Mouse (Mus musculus) liver, embryonic 11.5 days (tissue): ENCODE measurements around the gene Vmn1r222. TPM values are rescaled to one million over a fixed set of nuclear protein-coding genes. Genes with fewer than 3 reads are reported as not detected.
A peak's percentile ranks its signal among the peaks of the same experiment; 100 is the strongest.
"Not testable (repeated sequence)": the region's sequence is repeated elsewhere in the genome, so short reads cannot be mapped to it uniquely, and the experiment has no call there.

Experiments
- ATAC-seq: fragments of 200-750 bp; cut with Nextera tagmentation; replicated peaks from 2 replicates; pipeline ENCODE4 v1.8.0; 2017; ENCODE audit warnings: moderate number of reproducible peaks, mild to moderate bottlenecking, moderate TSS enrichment, moderate library complexity; ENCODE audit not compliant: low FRiP score
- DNase-seq: peaks from one replicate; pipeline ENCODE4 v3.0.0-alpha.2; 2017; ENCODE audit warnings: low spot score
- H3K27ac ChIP-seq: fragments of 300-500 bp; sonication (generic); 2 replicates; pipeline ENCODE4 v1.5.1; 2014; ENCODE audit warnings: mild to moderate bottlenecking, low read depth, low read length, control low read depth
- H3K27me3 ChIP-seq: fragments of 300-500 bp; sonication (generic); replicated peaks from 2 replicates; pipeline ENCODE4 v1.6.1; 2014; ENCODE audit warnings: low read length, mixed read lengths; ENCODE audit not compliant: control insufficient read depth, insufficient read depth
- H3K36me3 ChIP-seq: fragments of 300-500 bp; sonication (generic); 2 replicates; pipeline ENCODE4 v1.6.1; 2014; ENCODE audit warnings: mild to moderate bottlenecking, low read length, moderate library complexity, mixed read lengths; ENCODE audit not compliant: control insufficient read depth, insufficient read depth
- H3K4me1 ChIP-seq: fragments of 300-500 bp; sonication (generic); replicated peaks from 2 replicates; pipeline ENCODE4 v1.6.1; 2014; ENCODE audit warnings: low read length, mixed read lengths; ENCODE audit not compliant: control insufficient read depth, insufficient read depth
- H3K4me2 ChIP-seq: fragments of 300-500 bp; sonication (generic); 2 replicates; pipeline ENCODE4 v1.6.1; 2014; ENCODE audit warnings: mild to moderate bottlenecking, control low read depth, moderate library complexity
- H3K4me3 ChIP-seq: fragments of 300-500 bp; sonication (generic); 2 replicates; pipeline ENCODE4 v1.5.1; 2014; ENCODE audit warnings: low read depth, low read length, control low read depth
- H3K9ac ChIP-seq: fragments of 300-500 bp; sonication (generic); 2 replicates; pipeline ENCODE4 v1.6.1; 2014; ENCODE audit warnings: low read depth, low read length, control low read depth
- H3K9me3 ChIP-seq: fragments of 300-500 bp; sonication (generic); 2 replicates; pipeline ENCODE4 v1.6.1; 2016; ENCODE audit warnings: low read length, inconsistent platforms, mixed read lengths; ENCODE audit not compliant: control insufficient read depth
- WGBS: fragments of 180-500 bp; shearing (Covaris S2); extraction: QIAGEN DNeasy Blood & Tissue Kit; methylation state at CpG from one replicate; pipeline ENCODE4 v1.1.7; 2014; 5-methylcytosine and 5-hydroxymethylcytosine counted together
- polyA plus RNA-seq: library from polyadenylated mRNA; unstranded; fragments of >200 nt; fragmentation: Nextera tagmentation; extraction: Ambion mirVana; gene quantifications from 2 replicates; pipeline ENCODE4 v1.2.1, GENCODE M21; 2014

Vmn1r222 gene
- not detected in 2 replicates for polyA plus RNA-seq

GRCm38 (mm10) chr13:23235847-23236246 lies at the start of gene Vmn1r222:
Gene Vmn1r222 (minus strand): TSS chr13:23235947.
- H3K9ac ChIP-seq, DNase-seq, H3K4me2 ChIP-seq, H3K9me3 ChIP-seq, H3K27ac ChIP-seq, H3K36me3 ChIP-seq, H3K4me3 ChIP-seq, H3K4me1 ChIP-seq, H3K27me3 ChIP-seq, ATAC-seq: not testable (repeated sequence)

GRCm38 (mm10) chr13:23285191-23285920 lies 49.6 kb upstream of the Vmn1r222 start:
- ATAC-seq, result peak; percentile 93
- H3K9ac ChIP-seq, result peak overlapping the region; percentile 21; the same call in 1 of the 2 replicates
- H3K4me3 ChIP-seq, result peak overlapping the region; percentile 57
- no peaks in the 10 kb centered on the region for H3K36me3 ChIP-seq
- peak; percentile 61 for DNase-seq
- peak overlapping the region; percentile 97 for H3K4me2 ChIP-seq
- H3K27me3 ChIP-seq, result peaks cover 3% of the 10 kb centered on the region
- under 1% methylated on average over 22 of the region's 22 CpGs for WGBS
- no peaks in the 10 kb centered on the region for H3K9me3 ChIP-seq
- peaks cover 6% of the 10 kb centered on the region; the same call in 1 of the 2 replicates for H3K4me1 ChIP-seq
- H3K27ac ChIP-seq, result no peak overlapping the region

GRCm38 (mm10) chr13:23279992-23280391 lies 44.2 kb upstream of the Vmn1r222 start:
- WGBS, result 81% methylated on average over 3 of the region's 3 CpGs
- DNase-seq (no peak), ATAC-seq (no peak)
- Histone ChIP-seq H3K4me3 (no peak overlapping the region), H3K9me3 (no peaks in the 10 kb centered on the region), H3K27ac (no peak overlapping the region), H3K36me3 (no peaks in the 10 kb centered on the region), H3K27me3 (no peaks in the 10 kb centered on the region), H3K4me2 (no peak overlapping the region), H3K4me1 (peaks cover 5% of the 10 kb centered on the region; the same call in 1 of the 2 replicates), H3K9ac (no peak overlapping the region)

- H3K9ac ChIP-seq, result no peak overlapping the region
- no peak for DNase-seq
- H3K4me2 ChIP-seq, result no peak overlapping the region
- no peaks in the 10 kb centered on the region for H3K36me3 ChIP-seq
- no peak overlapping the region for H3K4me3 ChIP-seq
- H3K27ac ChIP-seq, result no peak overlapping the region
- peaks cover 2% of the 10 kb centered on the region; the same call in 1 of the 2 replicates for H3K4me1 ChIP-seq
- ATAC-seq, result no peak
- no peaks in the 10 kb centered on the region for H3K27me3 ChIP-seq
- 83% methylated on average over 4 of the region's 4 CpGs for WGBS
- no peaks in the 10 kb centered on the region for H3K9me3 ChIP-seq
These were observed 43.8 kb upstream of the Vmn1r222 start for GRCm38 (mm10) chr13:23279576-23279975.

GRCm38 (mm10) chr13:23270321-23271101 lies 34.8 kb upstream of the Vmn1r222 start:
- Histone ChIP-seq H3K4me3 (peak overlapping the region; percentile 46), H3K9me3 (no peaks in the 10 kb centered on the region), H3K9ac (no peak overlapping the region), H3K27me3 (no peaks in the 10 kb centered on the region; the same call in 1 of the 2 replicates), H3K27ac (no peak overlapping the region), H3K36me3 (no peaks in the 10 kb centered on the region), H3K4me2 (peak overlapping the region; percentile 73), H3K4me1 (peaks cover 7% of the 10 kb centered on the region)
- peak; percentile 94 for ATAC-seq
- DNase-seq, result peak; percentile 74
- 3% methylated on average over 34 of the region's 34 CpGs for WGBS

- Histone ChIP-seq H3K9ac (no peak overlapping the region), H3K9me3 (no peaks in the 10 kb centered on the region), H3K27me3 (no peaks in the 10 kb centered on the region; the same call in 1 of the 2 replicates), H3K4me3 (peak overlapping the region; percentile 46), H3K27ac (no peak overlapping the region), H3K4me1 (peaks cover 7% of the 10 kb centered on the region), H3K36me3 (no peaks in the 10 kb centered on the region), H3K4me2 (peak overlapping the region; percentile 73)
- DNase-seq (peak; percentile 40), ATAC-seq (0 out of 2 replicates have a peak, but pooled peaks have one; percentile 29)
- 16% methylated on average over 11 of the region's 11 CpGs for WGBS
These were observed 33.9 kb upstream of the Vmn1r222 start for GRCm38 (mm10) chr13:23269681-23270080.

GRCm38 (mm10) chr13:23269127-23269526 lies 33.4 kb upstream of the Vmn1r222 start:
- not testable (repeated sequence) for H3K36me3 ChIP-seq, H3K27ac ChIP-seq, H3K4me2 ChIP-seq, DNase-seq, H3K9ac ChIP-seq, H3K4me1 ChIP-seq, H3K27me3 ChIP-seq, H3K4me3 ChIP-seq, H3K9me3 ChIP-seq
- WGBS, result 40% methylated on average over 4 of the region's 4 CpGs
- ATAC-seq, result 0 out of 2 replicates have a peak, but pooled peaks have one; percentile 62

- WGBS, result 66% methylated on average over 3 of the region's 3 CpGs
- H3K9me3 ChIP-seq, H3K27me3 ChIP-seq, H3K4me1 ChIP-seq, ATAC-seq, H3K4me3 ChIP-seq, H3K9ac ChIP-seq, H3K4me2 ChIP-seq, DNase-seq, H3K27ac ChIP-seq, H3K36me3 ChIP-seq: not testable (repeated sequence)
These were observed 32.9 kb upstream of the Vmn1r222 start for GRCm38 (mm10) chr13:23268606-23269005.
